Mouse (Mus musculus) stomach, embryonic 15.5 days (tissue): Measurements from ENCODE around the gene Akt1s1. TPM values are rescaled to one million over a fixed set of nuclear protein-coding genes. Genes with fewer than 3 reads are reported as not detected.

Experiments
- ATAC-seq: fragments of 200-750 bp; cut with Nextera tagmentation; 2 replicates; pipeline ENCODE4 v1.8.0; 2017; ENCODE audit warnings: low read depth, moderate number of reproducible peaks, moderate TSS enrichment; ENCODE audit not compliant: insufficient read depth, low FRiP score
- H3K27ac ChIP-seq: fragments of 300-500 bp; sonication (generic); 2 replicates; pipeline ENCODE4 v1.5.1; 2015; ENCODE audit warnings: mild to moderate bottlenecking, inconsistent platforms
- H3K27me3 ChIP-seq: fragments of 300-500 bp; sonication (generic); replicated peaks from 2 replicates; pipeline ENCODE4 v1.6.1; 2015; ENCODE audit warnings: inconsistent platforms
- H3K36me3 ChIP-seq: fragments of 300-500 bp; sonication (generic); 2 replicates; pipeline ENCODE4 v1.6.1; 2015; ENCODE audit warnings: inconsistent platforms
- H3K4me1 ChIP-seq: fragments of 300-500 bp; sonication (generic); 2 replicates; pipeline ENCODE4 v1.6.1; 2015; ENCODE audit warnings: inconsistent platforms
- H3K4me2 ChIP-seq: fragments of 300-500 bp; sonication (generic); 2 replicates; pipeline ENCODE4 v1.6.1; 2015; ENCODE audit warnings: mild to moderate bottlenecking, inconsistent platforms
- H3K4me3 ChIP-seq: fragments of 300-500 bp; sonication (generic); replicated peaks from 2 replicates; pipeline ENCODE4 v1.5.1; 2015; ENCODE audit warnings: inconsistent platforms
- H3K9ac ChIP-seq: fragments of 300-500 bp; sonication (generic); 2 replicates; pipeline ENCODE4 v1.6.1; 2015; ENCODE audit warnings: inconsistent platforms
- H3K9me3 ChIP-seq: fragments of 300-500 bp; sonication (generic); 2 replicates; pipeline ENCODE4 v1.6.1; 2016; ENCODE audit warnings: inconsistent platforms
- WGBS: fragments of 180-500 bp; shearing (Covaris S2); methylation state at CpG from one replicate; pipeline ENCODE4 v1.1.7; 2015; 5-methylcytosine and 5-hydroxymethylcytosine counted together
- polyA plus RNA-seq: library from polyadenylated mRNA; unstranded; fragments of >200 nt; fragmentation: Nextera tagmentation; extraction: Ambion mirVana; gene quantifications from 2 replicates; pipeline ENCODE4 v1.2.1, GENCODE M21; 2015

Gene Akt1s1
- polyA plus RNA-seq, 1 experiment from 2014 or later = 112 TPM

DNA sequence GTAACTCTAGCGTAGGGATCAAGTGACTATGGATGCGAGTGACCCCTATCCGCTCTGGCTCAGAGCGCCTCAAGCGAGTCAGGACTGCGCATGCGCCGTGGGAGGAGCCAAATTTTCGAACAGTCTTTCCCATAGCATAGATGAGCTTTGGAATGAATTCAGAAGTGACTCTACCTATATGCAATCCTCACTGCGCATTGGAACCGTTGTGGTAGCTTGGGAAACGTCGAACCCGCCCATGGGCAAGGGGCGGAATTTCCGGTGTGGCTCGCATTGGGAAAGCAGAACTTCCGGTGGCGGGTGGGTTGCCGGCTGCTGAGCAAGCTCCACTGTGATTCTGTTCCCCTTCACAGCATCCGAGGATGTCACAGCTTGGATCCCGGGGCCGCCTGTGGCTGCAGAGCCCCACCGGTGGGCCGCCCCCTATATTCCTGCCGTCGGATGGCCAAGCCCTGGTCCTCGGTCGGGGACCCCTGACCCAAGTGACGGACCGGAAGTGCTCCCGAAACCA is 8.3 kb downstream of the Akt1s1 start, which contains the start of gene Pnkp:
Pnkp (plus strand) TSS at position 98 of the 511 bp plus-strand sequence.
- peak; percentile 24; the same call in 1 of the 2 replicates for ATAC-seq
- Histone ChIP-seq H3K9me3 (no peaks in the 10 kb centered on the region), H3K27ac (peak within 1 kb of the TSS; percentile 82), H3K36me3 (0 out of 2 replicates have a peak, but pooled peaks cover 12% of the 10 kb centered on the region), H3K9ac (peak within 1 kb of the TSS; percentile 72), H3K27me3 (no peaks in the 10 kb centered on the region), H3K4me3 (peak within 1 kb of the TSS; percentile 62), H3K4me2 (peak within 1 kb of the TSS; percentile 87), H3K4me1 (peaks cover 60% of the 10 kb centered on the region)
- WGBS = under 1% methylated on average over 32 of the region's 32 CpGs

DNA sequence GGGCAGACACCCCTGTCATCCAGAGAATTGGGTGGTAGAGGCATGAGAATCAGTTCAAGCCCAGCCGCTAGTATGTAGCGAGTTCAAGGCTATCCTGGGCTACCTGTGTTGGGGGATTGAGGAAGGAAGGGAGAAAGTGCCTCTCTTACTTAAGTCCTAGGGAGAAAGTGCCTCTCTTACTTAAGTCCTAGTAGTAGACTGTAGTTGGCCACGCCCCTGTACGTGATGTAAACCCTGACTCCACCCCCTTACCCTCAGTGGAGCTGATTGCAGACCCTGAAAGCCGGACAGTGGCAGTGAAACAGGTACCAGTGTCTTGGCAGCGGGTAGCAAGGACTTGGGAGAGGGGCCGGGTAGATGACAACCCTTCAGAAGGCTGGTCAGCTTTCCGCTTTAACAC is 9.1 kb downstream of the Akt1s1 start:
- Histone ChIP-seq H3K4me1 (peaks cover 52% of the 10 kb centered on the region), H3K27ac (peak overlapping the region; percentile 82), H3K27me3 (no peaks in the 10 kb centered on the region), H3K4me3 (peak overlapping the region; percentile 62), H3K9ac (no peak overlapping the region), H3K9me3 (no peaks in the 10 kb centered on the region), H3K36me3 (peaks cover 16% of the 10 kb centered on the region), H3K4me2 (peak overlapping the region; percentile 87)
- ATAC-seq = no peak
- 21% methylated on average over 8 of the region's 8 CpGs for WGBS

DNA sequence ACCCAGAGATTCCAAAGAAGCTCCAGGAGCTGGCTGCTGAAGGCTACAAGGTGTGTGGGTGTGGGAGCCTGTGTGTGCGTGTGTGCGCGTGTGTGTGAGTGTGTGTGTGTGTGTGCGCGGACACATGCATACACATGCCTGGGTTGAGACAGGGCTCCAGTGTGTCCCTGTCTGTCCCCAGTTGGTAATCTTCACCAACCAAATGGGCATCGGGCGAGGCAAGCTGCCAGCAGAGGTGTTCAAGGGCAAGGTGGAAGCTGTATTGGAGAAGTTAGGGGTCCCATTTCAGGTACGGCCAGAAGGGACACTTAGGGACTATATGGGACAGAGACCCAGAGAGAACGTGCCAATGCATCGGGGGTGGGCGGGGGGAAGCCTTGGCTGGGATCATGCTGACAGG is 11.1 kb downstream of the Akt1s1 start:
- no peaks in the 10 kb centered on the region for H3K9me3 ChIP-seq
- no peak overlapping the region for H3K9ac ChIP-seq
- H3K4me3 ChIP-seq = no peak overlapping the region
- H3K27me3 ChIP-seq = no peaks in the 10 kb centered on the region
- H3K4me2 ChIP-seq = no peak overlapping the region
- WGBS = 90% methylated on average over 11 of the region's 11 CpGs
- peaks cover 36% of the 10 kb centered on the region for H3K36me3 ChIP-seq
- H3K27ac ChIP-seq = no peak overlapping the region
- no peak for ATAC-seq
- peaks cover 43% of the 10 kb centered on the region for H3K4me1 ChIP-seq

DNA sequence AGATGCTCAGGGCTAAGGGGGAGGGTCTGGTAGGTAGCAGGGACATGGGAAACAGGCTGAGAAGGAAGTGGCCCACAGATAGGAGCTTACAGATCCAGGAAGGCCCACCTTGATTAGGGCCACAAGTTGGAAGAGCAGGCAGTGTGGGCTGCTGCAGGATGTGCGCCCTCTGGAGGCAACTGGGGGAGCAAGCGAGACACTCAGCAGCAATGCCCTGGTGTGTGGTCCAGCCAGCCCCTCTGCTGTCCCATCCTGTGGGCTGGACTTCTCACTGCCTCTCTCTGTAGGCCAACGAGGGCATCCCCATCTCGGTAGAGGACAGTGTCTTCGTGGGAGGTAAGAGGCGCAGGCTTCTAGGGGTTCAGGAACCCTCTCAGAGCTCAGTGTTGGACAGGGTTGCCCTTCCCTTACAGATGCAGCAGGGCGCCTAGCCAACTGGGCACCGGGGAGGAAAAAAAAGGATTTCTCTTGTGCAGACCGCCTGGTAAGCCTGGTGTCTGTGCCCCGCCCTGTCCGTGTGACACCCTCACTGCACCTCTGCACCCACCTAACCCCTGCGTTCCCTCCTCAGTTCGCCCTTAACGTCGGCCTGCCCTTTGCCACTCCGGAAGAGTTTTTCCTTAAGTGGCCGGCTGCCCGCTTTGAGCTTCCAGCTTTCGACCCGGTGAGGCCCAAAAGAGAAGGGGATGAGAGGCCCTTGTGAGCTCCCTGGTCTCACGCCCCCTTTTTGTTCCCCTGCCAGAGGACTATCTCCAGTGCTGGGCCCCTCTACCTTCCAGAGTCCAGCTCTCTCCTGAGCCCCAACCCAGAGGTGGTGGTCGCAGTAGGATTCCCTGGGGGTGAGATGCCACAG is 12.0 kb downstream of the Akt1s1 start:
- Histone ChIP-seq H3K4me2 (no peak overlapping the region), H3K4me3 (no peak overlapping the region), H3K4me1 (peaks cover 45% of the 10 kb centered on the region), H3K9me3 (no peaks in the 10 kb centered on the region), H3K36me3 (peaks cover 38% of the 10 kb centered on the region), H3K27ac (peak overlapping the region; percentile 61; the same call in 1 of the 2 replicates), H3K9ac (no peak overlapping the region), H3K27me3 (no peaks in the 10 kb centered on the region)
- ATAC-seq = peak; percentile 25
- 52% methylated on average over 22 of the region's 22 CpGs for WGBS

DNA sequence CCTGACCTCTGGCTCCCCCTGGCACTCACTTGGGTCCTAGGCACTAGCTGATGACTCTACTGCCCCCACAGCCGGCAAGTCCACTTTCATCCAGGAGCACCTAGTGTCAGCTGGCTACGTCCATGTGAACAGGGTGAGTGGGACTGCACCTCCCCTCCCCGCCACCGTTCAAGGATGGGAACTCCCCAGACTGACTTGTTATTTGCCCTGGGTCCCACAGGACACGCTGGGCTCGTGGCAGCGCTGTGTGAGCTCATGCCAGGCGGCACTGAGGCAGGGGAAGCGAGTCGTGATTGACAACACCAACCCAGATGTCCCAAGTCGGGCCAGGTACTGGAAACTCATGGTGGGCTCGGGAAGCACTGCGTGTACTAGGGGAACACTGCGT is 12.6 kb downstream of the Akt1s1 start:
- no peak overlapping the region for H3K4me3 ChIP-seq
- 76% methylated on average over 14 of the region's 14 CpGs for WGBS
- peaks cover 49% of the 10 kb centered on the region for H3K4me1 ChIP-seq
- H3K36me3 ChIP-seq = peaks cover 38% of the 10 kb centered on the region
- no peaks in the 10 kb centered on the region for H3K9me3 ChIP-seq
- no peaks in the 10 kb centered on the region for H3K27me3 ChIP-seq
- ATAC-seq = no peak
- no peak overlapping the region for H3K9ac ChIP-seq
- peak overlapping the region; percentile 61; the same call in 1 of the 2 replicates for H3K27ac ChIP-seq
- H3K4me2 ChIP-seq = no peak overlapping the region

DNA sequence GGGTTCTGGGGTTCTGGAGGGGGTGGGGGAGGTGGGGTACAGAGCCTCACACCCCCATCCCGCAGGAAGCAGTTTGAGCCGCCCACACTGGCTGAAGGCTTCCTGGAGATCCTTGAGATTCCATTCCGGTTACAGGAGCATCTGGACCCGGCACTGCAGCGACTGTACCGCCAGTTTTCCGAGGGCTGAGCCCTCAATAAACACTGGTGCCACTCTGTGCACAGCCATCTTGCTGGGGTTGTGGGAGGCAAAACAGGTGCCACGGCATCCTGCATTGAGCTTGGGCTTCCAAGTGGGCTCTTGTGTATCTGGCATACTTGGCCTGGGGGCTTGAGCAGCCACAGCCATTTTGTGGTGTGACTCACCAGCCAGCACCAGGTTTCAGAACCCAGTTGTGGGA is 13.6 kb downstream of the Akt1s1 start:
- ATAC-seq = no peak
- Histone ChIP-seq H3K4me2 (no peak overlapping the region), H3K4me1 (peaks cover 56% of the 10 kb centered on the region), H3K27ac (no peak overlapping the region), H3K4me3 (no peak overlapping the region), H3K9me3 (no peaks in the 10 kb centered on the region), H3K36me3 (peaks cover 38% of the 10 kb centered on the region), H3K27me3 (no peaks in the 10 kb centered on the region), H3K9ac (no peak overlapping the region)
- 77% methylated on average over 8 of the region's 8 CpGs for WGBS

DNA sequence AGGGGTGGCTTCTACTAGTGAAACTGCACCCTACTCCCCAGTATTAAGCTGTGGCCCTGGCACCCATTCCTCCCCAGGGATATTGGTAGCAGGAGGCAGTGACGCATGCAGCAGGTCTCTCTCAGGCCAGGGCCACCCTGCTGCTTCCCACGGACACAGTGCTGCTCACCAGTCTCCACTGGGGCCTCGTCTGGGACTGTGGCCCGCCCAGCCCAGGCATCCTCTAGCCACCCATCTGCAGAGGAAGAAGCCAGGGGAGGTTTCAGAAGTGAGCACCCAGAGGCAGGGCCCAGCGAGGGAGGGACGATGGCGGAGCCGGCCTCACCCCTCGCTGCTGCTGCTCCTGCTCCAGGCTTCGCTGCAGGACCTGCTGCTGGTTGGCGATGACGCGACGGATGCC is 14.4 kb downstream of the Akt1s1 start:
- H3K27me3 ChIP-seq = no peaks in the 10 kb centered on the region
- peaks cover 38% of the 10 kb centered on the region for H3K36me3 ChIP-seq
- H3K4me2 ChIP-seq = no peak overlapping the region
- no peak for ATAC-seq
- no peak overlapping the region for H3K27ac ChIP-seq
- no peak overlapping the region for H3K9ac ChIP-seq
- 84% methylated on average over 14 of the region's 14 CpGs for WGBS
- H3K9me3 ChIP-seq = no peaks in the 10 kb centered on the region
- H3K4me3 ChIP-seq = no peak overlapping the region
- peaks cover 56% of the 10 kb centered on the region for H3K4me1 ChIP-seq

DNA sequence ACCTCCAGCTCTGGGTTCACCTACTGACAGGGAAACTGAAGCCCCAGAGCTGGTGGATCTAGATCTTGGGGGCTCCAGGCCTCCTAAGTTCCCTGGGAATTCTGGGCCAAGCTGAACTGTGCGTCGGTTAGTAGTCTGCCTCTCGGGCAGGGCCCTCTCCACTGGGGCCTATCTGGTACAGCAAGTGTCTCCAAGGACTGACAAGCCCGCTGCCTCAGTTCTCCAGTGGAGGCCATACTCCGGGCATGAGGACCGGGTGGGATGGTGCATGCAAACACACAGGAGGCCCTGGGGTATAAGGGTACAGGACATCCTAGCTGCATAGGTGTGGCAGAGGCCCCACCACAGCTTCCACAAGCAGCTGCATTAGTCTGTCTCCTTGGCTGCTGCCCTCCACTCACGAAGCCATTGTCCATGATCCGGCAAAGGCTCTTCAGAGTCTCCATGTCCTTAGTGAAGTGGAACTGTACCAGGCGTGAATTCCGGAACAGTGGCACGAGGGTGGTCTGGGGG is 15.2 kb downstream of the Akt1s1 start:
- H3K4me1 ChIP-seq = peaks cover 53% of the 10 kb centered on the region
- no peak overlapping the region for H3K9ac ChIP-seq
- no peak overlapping the region for H3K4me2 ChIP-seq
- WGBS = 79% methylated on average over 11 of the region's 11 CpGs
- H3K4me3 ChIP-seq = no peak overlapping the region
- no peaks in the 10 kb centered on the region for H3K27me3 ChIP-seq
- peaks cover 38% of the 10 kb centered on the region for H3K36me3 ChIP-seq
- H3K27ac ChIP-seq = 0 out of 2 replicates have a peak overlapping the region, but pooled peaks have one; percentile 13
- H3K9me3 ChIP-seq = no peaks in the 10 kb centered on the region
- ATAC-seq = no peak

DNA sequence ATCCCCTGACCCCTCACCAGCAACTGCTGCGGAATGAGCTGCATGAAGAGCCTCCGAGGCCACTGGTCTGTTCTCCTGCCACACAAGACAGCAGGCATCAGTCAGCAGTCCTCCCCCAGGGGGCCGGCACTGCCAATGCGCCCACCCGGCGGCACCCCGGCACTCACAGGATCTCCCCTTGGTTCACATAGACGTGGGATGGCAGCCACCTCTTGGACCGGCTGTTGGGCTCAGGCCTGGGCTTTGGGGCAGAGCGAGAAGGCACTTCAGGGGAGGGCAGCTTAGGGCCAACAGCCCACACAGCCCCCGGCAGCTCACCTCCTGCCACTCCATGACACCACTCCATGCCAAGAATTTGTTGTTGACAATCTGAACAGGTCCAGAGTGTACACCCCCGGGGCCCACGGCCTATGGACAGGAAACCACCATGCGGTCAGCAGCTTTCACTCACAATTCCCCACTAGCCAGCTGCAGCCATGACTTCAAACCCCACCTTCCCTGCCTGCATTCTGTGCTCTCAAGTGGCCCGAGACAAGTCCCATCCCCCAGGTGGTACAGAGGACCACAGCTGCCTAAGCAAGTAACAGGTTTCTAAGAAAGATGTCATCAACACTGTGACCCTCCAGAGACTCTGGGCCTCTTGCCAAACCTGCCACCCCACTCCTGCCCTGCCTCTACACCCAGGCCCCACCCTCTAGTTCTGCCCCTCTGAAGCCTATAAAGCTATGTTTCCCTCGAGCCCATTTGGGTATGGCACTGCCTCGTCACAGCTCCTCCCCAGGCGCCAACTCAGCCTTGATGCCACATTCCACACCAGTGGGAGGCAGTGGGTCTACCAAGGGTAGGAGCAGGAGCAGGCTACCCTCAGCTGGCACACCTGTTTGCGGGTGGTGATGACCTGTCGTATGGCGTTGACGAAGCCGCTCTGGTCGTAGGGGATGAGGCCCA is 16.1 kb downstream of the Akt1s1 start:
- Histone ChIP-seq H3K4me1 (peaks cover 53% of the 10 kb centered on the region), H3K4me3 (no peak overlapping the region), H3K9ac (no peak overlapping the region), H3K27ac (0 out of 2 replicates have a peak overlapping the region, but pooled peaks have one; percentile 80), H3K27me3 (no peaks in the 10 kb centered on the region), H3K9me3 (no peaks in the 10 kb centered on the region), H3K4me2 (0 out of 2 replicates have a peak overlapping the region, but pooled peaks have one; percentile 81), H3K36me3 (peaks cover 38% of the 10 kb centered on the region)
- ATAC-seq = no peak
- whole genome bisulfite sequencing = 77% methylated on average over 24 of the region's 24 CpGs

DNA sequence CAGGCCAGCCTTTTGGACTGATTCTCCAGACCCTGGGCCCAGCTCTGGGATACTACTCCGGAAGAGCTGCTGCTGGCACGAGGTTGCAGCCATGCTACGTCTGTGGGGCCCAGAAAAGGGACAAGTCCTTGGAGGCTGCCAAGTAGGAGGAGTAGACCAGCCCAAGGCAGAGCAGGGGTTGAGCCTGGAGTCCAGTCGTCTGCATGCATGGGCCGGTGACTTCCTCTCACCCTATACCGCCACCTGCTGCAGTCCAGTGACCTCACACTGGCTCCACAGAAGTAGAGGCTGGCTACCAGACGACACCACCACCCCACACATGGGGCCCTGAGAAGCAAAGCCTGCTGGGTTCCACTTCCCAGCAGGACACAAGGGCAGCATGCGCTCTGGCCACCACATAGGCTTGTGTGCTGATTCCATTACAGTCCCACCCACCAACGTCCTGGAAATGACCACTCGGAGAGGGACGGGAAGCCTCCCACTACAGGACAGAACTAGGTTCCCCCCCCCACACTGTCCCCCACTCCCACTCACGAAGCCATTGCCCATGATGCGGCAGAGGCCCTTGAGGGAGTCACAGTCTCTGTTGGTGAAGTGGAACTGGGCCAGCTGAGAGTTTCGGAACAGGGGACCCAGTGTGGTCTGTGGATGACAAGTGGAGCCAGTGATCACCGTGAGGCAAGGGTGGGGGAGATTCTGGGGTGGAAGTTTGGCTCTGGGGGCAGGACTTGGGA is 17.7 kb downstream of the Akt1s1 start:
- Histone ChIP-seq H3K9ac (peak overlapping the region; percentile 9), H3K4me2 (peak overlapping the region; percentile 81), H3K4me3 (peak overlapping the region; percentile 97), H3K9me3 (no peaks in the 10 kb centered on the region), H3K27ac (peak overlapping the region; percentile 80), H3K27me3 (no peaks in the 10 kb centered on the region), H3K36me3 (peaks cover 36% of the 10 kb centered on the region), H3K4me1 (peaks cover 50% of the 10 kb centered on the region)
- 33% methylated on average over 15 of the region's 15 CpGs for WGBS
- ATAC-seq = 0 out of 2 replicates have a peak, but pooled peaks have one; percentile 2
